Mouse (Mus musculus): ENCODE measurements at regions not wholly inside any gene's neighbourhood (a gene's known extent, or its start where the extent isn't known, plus 50 kb on each side); places are given as distances from the start of the nearest gene placed in this dataset.
"Not testable (repeated sequence)": the region's sequence is repeated elsewhere in the genome, so short reads cannot be mapped to it uniquely, and the experiment has no call there.

GRCm38 (mm10) chr8:42282011-42282410 is 859.3 kb downstream of the Triml1 start:
- no peak overlapping the region for H3K27ac ChIP-seq (ENCODE audit: low read length)
- H3K4me2 ChIP-seq (ENCODE audit: low read length) = no peak overlapping the region
- WGBS = 94% methylated on average over 2 of the region's 2 CpGs
- H3K4me3 ChIP-seq (replicated peaks; ENCODE audit: low read length) = no peak overlapping the region
- no peak overlapping the region for H3K9ac ChIP-seq (replicated peaks; ENCODE audit: low read depth, low read length)
- no peaks in the 10 kb centered on the region for H3K27me3 ChIP-seq (replicated peaks; ENCODE audit: control insufficient read depth, insufficient read depth, low read length)
- H3K36me3 ChIP-seq (ENCODE audit: control insufficient read depth, insufficient read depth) = no peaks in the 10 kb centered on the region
- no peaks in the 10 kb centered on the region for H3K4me1 ChIP-seq (replicated peaks; ENCODE audit: control insufficient read depth, insufficient read depth, low read length)
- no peak for ATAC-seq
- no peaks in the 10 kb centered on the region for H3K9me3 ChIP-seq (ENCODE audit: control insufficient read depth, low read length)

- H3K9me3 ChIP-seq (ENCODE audit: control insufficient read depth, low read length) = no peaks in the 10 kb centered on the region
- 29% methylated on average over 1 of the region's 1 CpGs for WGBS
- peak; percentile 85 for ATAC-seq
Observed at GRCm38 (mm10) chr8:42253358-42253757, 836.5 kb upstream of the Frg1 start.

GRCm38 (mm10) chr8:42242321-42242720 is 825.4 kb upstream of the Frg1 start:
- H3K27me3 ChIP-seq (replicated peaks; ENCODE audit: control insufficient read depth, insufficient read depth, low read length); H3K27ac ChIP-seq (ENCODE audit: low read length); H3K9me3 ChIP-seq (ENCODE audit: control insufficient read depth, low read length); H3K36me3 ChIP-seq (ENCODE audit: control insufficient read depth, insufficient read depth); ATAC-seq; H3K4me2 ChIP-seq (ENCODE audit: low read length); H3K9ac ChIP-seq (replicated peaks; ENCODE audit: low read depth, low read length); H3K4me3 ChIP-seq (replicated peaks; ENCODE audit: low read length); H3K4me1 ChIP-seq (replicated peaks; ENCODE audit: control insufficient read depth, insufficient read depth, low read length): not testable (repeated sequence)
- 75% methylated on average over 1 of the region's 1 CpGs for whole genome bisulfite sequencing

More at GRCm38 (mm10) chr8:42253358-42253757, 836.5 kb upstream of the Frg1 start:
- Histone ChIP-seq H3K4me2 (ENCODE audit: low read length) (no peak overlapping the region), H3K27me3 (replicated peaks; ENCODE audit: control insufficient read depth, insufficient read depth, low read length) (no peaks in the 10 kb centered on the region), H3K9ac (replicated peaks; ENCODE audit: low read depth, low read length) (no peak overlapping the region), H3K4me3 (replicated peaks; ENCODE audit: low read length) (no peak overlapping the region), H3K4me1 (replicated peaks; ENCODE audit: control insufficient read depth, insufficient read depth, low read length) (no peaks in the 10 kb centered on the region), H3K27ac (ENCODE audit: low read length) (no peak overlapping the region), H3K36me3 (ENCODE audit: control insufficient read depth, insufficient read depth) (no peaks in the 10 kb centered on the region)

- Histone ChIP-seq H3K27ac (ENCODE audit: low read length) (no peak overlapping the region), H3K9ac (replicated peaks; ENCODE audit: low read depth, low read length) (no peak overlapping the region), H3K27me3 (replicated peaks; ENCODE audit: control insufficient read depth, insufficient read depth, low read length) (no peaks in the 10 kb centered on the region), H3K4me1 (replicated peaks; ENCODE audit: control insufficient read depth, insufficient read depth, low read length) (no peaks in the 10 kb centered on the region), H3K36me3 (ENCODE audit: control insufficient read depth, insufficient read depth) (no peaks in the 10 kb centered on the region), H3K4me2 (ENCODE audit: low read length) (no peak overlapping the region), H3K4me3 (replicated peaks; ENCODE audit: low read length) (no peak overlapping the region), H3K9me3 (ENCODE audit: control insufficient read depth, low read length) (no peaks in the 10 kb centered on the region)
- ATAC-seq = peak; percentile 76
- WGBS = 57% methylated on average over 2 of the region's 2 CpGs
Observed at GRCm38 (mm10) chr8:42219857-42220600, 803.2 kb upstream of the Frg1 start.

GRCm38 (mm10) chr8:42210943-42211342 is 794.1 kb upstream of the Frg1 start:
- Histone ChIP-seq H3K4me3 (replicated peaks; ENCODE audit: low read length) (no peak overlapping the region), H3K36me3 (ENCODE audit: control insufficient read depth, insufficient read depth) (no peaks in the 10 kb centered on the region), H3K27ac (ENCODE audit: low read length) (no peak overlapping the region), H3K27me3 (replicated peaks; ENCODE audit: control insufficient read depth, insufficient read depth, low read length) (no peaks in the 10 kb centered on the region), H3K9ac (replicated peaks; ENCODE audit: low read depth, low read length) (no peak overlapping the region), H3K4me1 (replicated peaks; ENCODE audit: control insufficient read depth, insufficient read depth, low read length) (no peaks in the 10 kb centered on the region), H3K9me3 (ENCODE audit: control insufficient read depth, low read length) (no peaks in the 10 kb centered on the region), H3K4me2 (ENCODE audit: low read length) (no peak overlapping the region)
- WGBS = 51% methylated on average over 2 of the region's 2 CpGs
- no peak for ATAC-seq

GRCm38 (mm10) chr8:42209989-42210388 is 793.1 kb upstream of the Frg1 start:
- no peak overlapping the region for H3K4me3 ChIP-seq (replicated peaks; ENCODE audit: low read length)
- no peak overlapping the region for H3K27ac ChIP-seq (ENCODE audit: low read length)
- no peaks in the 10 kb centered on the region for H3K4me1 ChIP-seq (replicated peaks; ENCODE audit: control insufficient read depth, insufficient read depth, low read length)
- no peaks in the 10 kb centered on the region for H3K36me3 ChIP-seq (ENCODE audit: control insufficient read depth, insufficient read depth)
- H3K27me3 ChIP-seq (replicated peaks; ENCODE audit: control insufficient read depth, insufficient read depth, low read length) = no peaks in the 10 kb centered on the region
- ATAC-seq = no peak
- no peaks in the 10 kb centered on the region for H3K9me3 ChIP-seq (ENCODE audit: control insufficient read depth, low read length)
- H3K9ac ChIP-seq (replicated peaks; ENCODE audit: low read depth, low read length) = no peak overlapping the region
- no peak overlapping the region for H3K4me2 ChIP-seq (ENCODE audit: low read length)

- ATAC-seq = 0 out of 2 replicates have a peak, but pooled peaks have one; percentile 40
- no peaks in the 10 kb centered on the region for H3K27me3 ChIP-seq (replicated peaks; ENCODE audit: control insufficient read depth, insufficient read depth, low read length)
- WGBS = 56% methylated on average over 5 of the region's 5 CpGs
Observed at GRCm38 (mm10) chr8:42197257-42197656, 780.4 kb upstream of the Frg1 start.

GRCm38 (mm10) chr8:42193902-42194550 is 777.2 kb upstream of the Frg1 start:
- Histone ChIP-seq H3K9ac (replicated peaks; ENCODE audit: low read depth, low read length) (no peak overlapping the region), H3K4me3 (replicated peaks; ENCODE audit: low read length) (no peak overlapping the region), H3K9me3 (ENCODE audit: control insufficient read depth, low read length) (no peaks in the 10 kb centered on the region), H3K27ac (ENCODE audit: low read length) (no peak overlapping the region), H3K36me3 (ENCODE audit: control insufficient read depth, insufficient read depth) (no peaks in the 10 kb centered on the region), H3K4me1 (replicated peaks; ENCODE audit: control insufficient read depth, insufficient read depth, low read length) (no peaks in the 10 kb centered on the region), H3K4me2 (ENCODE audit: low read length) (no peak overlapping the region), H3K27me3 (replicated peaks; ENCODE audit: control insufficient read depth, insufficient read depth, low read length) (no peaks in the 10 kb centered on the region)
- WGBS = 97% methylated on average over 1 of the region's 1 CpGs
- ATAC-seq = no peak

More at GRCm38 (mm10) chr8:42197257-42197656, 780.4 kb upstream of the Frg1 start:
- Histone ChIP-seq H3K4me2 (ENCODE audit: low read length) (no peak overlapping the region), H3K4me1 (replicated peaks; ENCODE audit: control insufficient read depth, insufficient read depth, low read length) (no peaks in the 10 kb centered on the region), H3K36me3 (ENCODE audit: control insufficient read depth, insufficient read depth) (no peaks in the 10 kb centered on the region), H3K27ac (ENCODE audit: low read length) (no peak overlapping the region), H3K9ac (replicated peaks; ENCODE audit: low read depth, low read length) (no peak overlapping the region), H3K4me3 (replicated peaks; ENCODE audit: low read length) (no peak overlapping the region), H3K9me3 (ENCODE audit: control insufficient read depth, low read length) (no peaks in the 10 kb centered on the region)

GRCm38 (mm10) chr8:42187083-42187482 is 770.2 kb upstream of the Frg1 start:
- Histone ChIP-seq H3K4me3 (replicated peaks; ENCODE audit: low read length) (no peak overlapping the region), H3K27ac (ENCODE audit: low read length) (no peak overlapping the region), H3K27me3 (replicated peaks; ENCODE audit: control insufficient read depth, insufficient read depth, low read length) (no peaks in the 10 kb centered on the region), H3K4me1 (replicated peaks; ENCODE audit: control insufficient read depth, insufficient read depth, low read length) (no peaks in the 10 kb centered on the region), H3K36me3 (ENCODE audit: control insufficient read depth, insufficient read depth) (no peaks in the 10 kb centered on the region), H3K9me3 (ENCODE audit: control insufficient read depth, low read length) (no peaks in the 10 kb centered on the region), H3K9ac (replicated peaks; ENCODE audit: low read depth, low read length) (no peak overlapping the region), H3K4me2 (ENCODE audit: low read length) (no peak overlapping the region)
- 70% methylated on average over 1 of the region's 1 CpGs for WGBS
- ATAC-seq = no peak
